Mouse (Mus musculus) heart, adult 2 months (tissue): ENCODE results near the gene Il5ra.

Source experiments
- CTCF ChIP-seq: fragments of 200-600 bp; IDR thresholded peaks from 2 replicates; pipeline ENCODE4 v1.8.1; 2022; ENCODE audit warnings: antibody characterized with exemption, mild to moderate bottlenecking, moderate library complexity
- POLR2A ChIP-seq: fragments of 200-500 bp; IDR thresholded peaks from 2 replicates; pipeline ENCODE4 v1.6.1; 2011; ENCODE audit warnings: mild to moderate bottlenecking, low read depth, low read length, control low read depth; ENCODE audit not compliant: insufficient read depth

DNA sequence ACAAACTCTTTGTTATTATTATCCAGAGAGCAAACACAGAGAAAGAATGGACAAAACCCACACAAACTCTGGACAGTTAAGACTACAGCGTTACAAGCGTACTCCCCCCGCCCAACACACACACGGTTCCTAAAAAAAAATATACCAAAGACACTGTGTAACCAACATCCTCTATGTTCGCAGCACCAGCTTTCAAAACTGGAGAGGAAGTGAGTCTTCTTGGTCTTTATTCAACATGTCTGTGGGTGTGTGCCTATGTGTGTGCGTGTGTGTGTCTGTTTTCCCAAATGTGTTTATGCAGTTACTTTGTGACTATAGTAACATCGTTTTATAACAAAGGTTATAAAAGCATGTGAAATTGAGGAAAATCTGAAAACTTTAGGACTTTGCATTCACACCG is 42.6 kb upstream of the Il5ra start:
- no peak for TF ChIP-seq CTCF
- no peak for TF ChIP-seq POLR2A
